Mouse (Mus musculus): ENCODE results near the gene H2-Oa. TPM values are rescaled to one million over a fixed set of nuclear protein-coding genes. Genes with fewer than 3 reads are reported as not detected.

H2-Oa gene
- polyA plus RNA-seq, 1 experiment from 2014 or later = 0.26 TPM

- ATAC-seq (ENCODE audit: low FRiP score) = no peak
- Histone ChIP-seq H3K4me1 (replicated peaks; ENCODE audit: control insufficient read depth, insufficient read depth, low read length) (peaks cover 7% of the 10 kb centered on the region), H3K27me3 (ENCODE audit: control insufficient read depth, insufficient read depth, low read length) (no peaks in the 10 kb centered on the region), H3K4me3 (ENCODE audit: low read depth, low read length) (peak overlapping the region; percentile 100), H3K9me3 (ENCODE audit: control insufficient read depth, low read length) (no peaks in the 10 kb centered on the region), H3K4me2 (replicated peaks; ENCODE audit: low read depth, low read length) (peak overlapping the region; percentile 95), H3K9ac (ENCODE audit: low read depth, low read length) (peak overlapping the region; percentile 96), H3K36me3 (ENCODE audit: control insufficient read depth, insufficient read depth, low read length) (peaks cover 26% of the 10 kb centered on the region), H3K27ac (ENCODE audit: low read depth, low read length) (peak overlapping the region; percentile 87)
- DNase-seq (ENCODE audit: low spot score) = peak; percentile 72
- WGBS = 2% methylated on average over 65 of the region's 67 CpGs
These were observed 26.2 kb downstream of the H2-Oa start for GRCm38 (mm10) chr17:34118113-34118872.

GRCm38 (mm10) chr17:34118873-34119248 is 26.7 kb downstream of the H2-Oa start:
- DNase-seq (ENCODE audit: low spot score) (no peak), ATAC-seq (ENCODE audit: low FRiP score) (no peak)
- peak overlapping the region; percentile 100 for H3K4me3 ChIP-seq (ENCODE audit: low read depth, low read length)
- WGBS = under 1% methylated on average over 29 of the region's 38 CpGs
- H3K9ac ChIP-seq (ENCODE audit: low read depth, low read length) = peak overlapping the region; percentile 96
- H3K27ac ChIP-seq (ENCODE audit: low read depth, low read length) = peak overlapping the region; percentile 87
- H3K27me3 ChIP-seq (ENCODE audit: control insufficient read depth, insufficient read depth, low read length) = no peaks in the 10 kb centered on the region
- peak overlapping the region; percentile 95 for H3K4me2 ChIP-seq (replicated peaks; ENCODE audit: low read depth, low read length)
- H3K9me3 ChIP-seq (ENCODE audit: control insufficient read depth, low read length) = no peaks in the 10 kb centered on the region
- peaks cover 10% of the 10 kb centered on the region for H3K4me1 ChIP-seq (replicated peaks; ENCODE audit: control insufficient read depth, insufficient read depth, low read length)
- H3K36me3 ChIP-seq (ENCODE audit: control insufficient read depth, insufficient read depth, low read length) = peaks cover 22% of the 10 kb centered on the region

DNA sequence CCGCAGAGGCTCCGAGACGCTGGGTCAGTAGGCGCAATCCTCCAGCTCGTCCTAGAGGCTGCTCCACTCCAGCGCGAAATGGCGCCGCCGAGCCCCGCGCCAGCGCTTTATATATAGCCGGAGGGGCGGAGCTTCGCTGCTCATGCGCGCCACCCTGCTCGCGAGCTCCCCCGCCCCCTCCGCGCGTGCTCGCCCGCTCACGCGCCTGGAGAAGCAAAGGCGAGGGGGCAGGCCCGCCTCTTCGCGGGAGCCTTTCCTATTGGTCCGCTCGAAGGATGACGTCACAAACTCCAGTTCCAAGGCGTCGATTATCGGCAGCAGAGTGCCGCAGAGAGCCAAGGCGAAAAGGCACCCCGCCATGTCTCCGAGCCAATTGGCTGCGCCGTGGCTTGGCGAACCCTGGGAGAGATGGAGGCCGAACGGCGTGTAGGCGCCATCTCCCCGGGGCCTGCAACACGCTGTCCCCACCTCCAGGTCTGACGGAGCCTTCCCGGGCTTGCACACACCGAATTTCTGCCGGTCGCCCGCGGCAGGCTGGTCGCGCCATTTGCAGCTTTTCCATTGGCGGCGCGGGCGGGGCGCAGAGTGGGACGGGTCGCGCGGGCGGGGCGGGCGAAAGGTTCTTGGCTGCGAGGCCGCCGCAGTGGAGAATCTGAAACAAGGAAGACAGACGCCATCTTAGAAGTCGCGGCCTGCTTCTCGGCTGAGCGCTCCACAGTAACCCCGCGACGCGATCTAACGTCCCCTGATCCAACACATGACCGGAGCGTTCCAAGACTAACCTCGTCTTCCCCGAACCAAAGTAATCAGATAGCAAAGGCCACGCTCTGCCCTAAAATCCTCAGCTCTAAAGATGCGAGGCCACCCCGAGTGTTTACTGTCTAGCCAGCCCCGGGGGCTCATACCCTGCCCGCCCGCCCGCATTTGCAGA is 27.4 kb downstream of the H2-Oa start, which contains the start of gene H2-DMa:
Gene H2-DMa, plus strand, starts transcription at position 293 of the 931 bp plus-strand sequence.
- H3K4me1 ChIP-seq (replicated peaks; ENCODE audit: control insufficient read depth, insufficient read depth, low read length) = peaks cover 10% of the 10 kb centered on the region
- H3K9me3 ChIP-seq (ENCODE audit: control insufficient read depth, low read length) = no peaks in the 10 kb centered on the region
- H3K4me2 ChIP-seq (replicated peaks; ENCODE audit: low read depth, low read length) = peak within 1 kb of the TSS; percentile 95
- peak; percentile 99 for DNase-seq (ENCODE audit: low spot score)
- no peaks in the 10 kb centered on the region for H3K27me3 ChIP-seq (ENCODE audit: control insufficient read depth, insufficient read depth, low read length)
- ATAC-seq (ENCODE audit: low FRiP score) = peak; percentile 68
- peak within 1 kb of the TSS; percentile 97 for H3K9ac ChIP-seq (ENCODE audit: low read depth, low read length)
- under 1% methylated on average over 96 of the region's 96 CpGs for WGBS
- H3K27ac ChIP-seq (ENCODE audit: low read depth, low read length) = peak within 1 kb of the TSS; percentile 100
- H3K36me3 ChIP-seq (ENCODE audit: control insufficient read depth, insufficient read depth, low read length) = peaks cover 17% of the 10 kb centered on the region
- peak within 1 kb of the TSS; percentile 100 for H3K4me3 ChIP-seq (ENCODE audit: low read depth, low read length)

DNA sequence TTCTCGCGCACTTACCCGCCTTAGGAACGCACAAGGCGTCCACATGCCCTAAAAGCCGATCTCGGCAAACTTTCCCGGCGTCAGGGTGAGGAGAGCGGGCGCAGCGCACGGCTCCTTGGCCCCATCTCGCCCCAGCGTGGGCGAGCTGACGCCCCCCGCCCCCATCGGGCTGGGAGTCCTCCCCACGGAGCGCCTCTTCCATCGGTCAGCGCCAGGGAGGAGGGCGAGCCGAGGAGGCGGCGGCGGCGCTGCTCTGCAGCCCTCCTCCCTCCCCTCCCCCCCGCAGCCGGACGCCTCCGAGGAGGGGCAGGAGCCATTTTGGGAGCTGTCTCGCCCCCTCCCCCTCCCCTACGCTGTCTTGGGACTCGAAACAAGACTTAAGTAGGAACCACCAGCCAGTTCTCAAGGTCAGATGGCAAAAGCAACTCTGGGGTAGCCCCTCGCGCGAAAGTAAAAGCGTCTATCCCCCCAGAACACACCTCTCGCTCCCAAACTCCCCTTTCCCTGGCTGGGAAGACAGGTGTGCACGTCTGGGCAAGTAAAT is 28.1 kb downstream of the H2-Oa start:
- H3K9me3 ChIP-seq (ENCODE audit: control insufficient read depth, low read length) = no peaks in the 10 kb centered on the region
- DNase-seq (ENCODE audit: low spot score) = peak; percentile 91
- peak overlapping the region; percentile 100 for H3K27ac ChIP-seq (ENCODE audit: low read depth, low read length)
- H3K4me2 ChIP-seq (replicated peaks; ENCODE audit: low read depth, low read length) = peak overlapping the region; percentile 95
- peaks cover 10% of the 10 kb centered on the region for H3K4me1 ChIP-seq (replicated peaks; ENCODE audit: control insufficient read depth, insufficient read depth, low read length)
- H3K4me3 ChIP-seq (ENCODE audit: low read depth, low read length) = peak overlapping the region; percentile 100
- H3K36me3 ChIP-seq (ENCODE audit: control insufficient read depth, insufficient read depth, low read length) = peaks cover 12% of the 10 kb centered on the region
- H3K9ac ChIP-seq (ENCODE audit: low read depth, low read length) = peak overlapping the region; percentile 97
- H3K27me3 ChIP-seq (ENCODE audit: control insufficient read depth, insufficient read depth, low read length) = no peaks in the 10 kb centered on the region
- 0% methylated on average over 38 of the region's 42 CpGs for WGBS
- peak; percentile 13; the same call in 1 of the 2 replicates for ATAC-seq (ENCODE audit: low FRiP score)

- peak overlapping the region; percentile 100 for H3K27ac ChIP-seq (ENCODE audit: low read depth, low read length)
- under 1% methylated on average over 31 of the region's 31 CpGs for WGBS
These were observed 28.7 kb downstream of the H2-Oa start for GRCm38 (mm10) chr17:34120814-34121171.

GRCm38 (mm10) chr17:34121172-34121878 is 29.2 kb downstream of the H2-Oa start:
- Histone ChIP-seq H3K4me3 (ENCODE audit: low read depth, low read length) (peak overlapping the region; percentile 100), H3K9me3 (ENCODE audit: control insufficient read depth, low read length) (no peaks in the 10 kb centered on the region), H3K4me2 (replicated peaks; ENCODE audit: low read depth, low read length) (peak overlapping the region; percentile 95), H3K27ac (ENCODE audit: low read depth, low read length) (peak overlapping the region; percentile 100), H3K9ac (ENCODE audit: low read depth, low read length) (peak overlapping the region; percentile 97), H3K27me3 (ENCODE audit: control insufficient read depth, insufficient read depth, low read length) (no peaks in the 10 kb centered on the region), H3K4me1 (replicated peaks; ENCODE audit: control insufficient read depth, insufficient read depth, low read length) (peaks cover 10% of the 10 kb centered on the region), H3K36me3 (ENCODE audit: control insufficient read depth, insufficient read depth, low read length) (0 out of 2 replicates have a peak, but pooled peaks cover 6% of the 10 kb centered on the region)
- peak; percentile 37 for ATAC-seq (ENCODE audit: low FRiP score)
- DNase-seq (ENCODE audit: low spot score) = peak; percentile 85
- WGBS = 0% methylated on average over 27 of the region's 35 CpGs

More at GRCm38 (mm10) chr17:34120814-34121171, 28.7 kb downstream of the H2-Oa start:
- peak overlapping the region; percentile 95 for H3K4me2 ChIP-seq (replicated peaks; ENCODE audit: low read depth, low read length)
- peak overlapping the region; percentile 100 for H3K4me3 ChIP-seq (ENCODE audit: low read depth, low read length)
- DNase-seq (ENCODE audit: low spot score) (no peak), ATAC-seq (ENCODE audit: low FRiP score) (peak; percentile 12)
- H3K27me3 ChIP-seq (ENCODE audit: control insufficient read depth, insufficient read depth, low read length) = no peaks in the 10 kb centered on the region
- H3K4me1 ChIP-seq (replicated peaks; ENCODE audit: control insufficient read depth, insufficient read depth, low read length) = peaks cover 10% of the 10 kb centered on the region
- 0 out of 2 replicates have a peak, but pooled peaks cover 7% of the 10 kb centered on the region for H3K36me3 ChIP-seq (ENCODE audit: control insufficient read depth, insufficient read depth, low read length)
- H3K9ac ChIP-seq (ENCODE audit: low read depth, low read length) = peak overlapping the region; percentile 97
- H3K9me3 ChIP-seq (ENCODE audit: control insufficient read depth, low read length) = no peaks in the 10 kb centered on the region

GRCm38 (mm10) chr17:34121879-34122187 is 29.7 kb downstream of the H2-Oa start:
- Histone ChIP-seq H3K36me3 (ENCODE audit: control insufficient read depth, insufficient read depth, low read length) (0 out of 2 replicates have a peak, but pooled peaks cover 6% of the 10 kb centered on the region), H3K9me3 (ENCODE audit: control insufficient read depth, low read length) (no peaks in the 10 kb centered on the region), H3K9ac (ENCODE audit: low read depth, low read length) (peak overlapping the region; percentile 97), H3K27me3 (ENCODE audit: control insufficient read depth, insufficient read depth, low read length) (no peaks in the 10 kb centered on the region), H3K4me1 (replicated peaks; ENCODE audit: control insufficient read depth, insufficient read depth, low read length) (peaks cover 6% of the 10 kb centered on the region), H3K4me2 (replicated peaks; ENCODE audit: low read depth, low read length) (peak overlapping the region; percentile 95), H3K27ac (ENCODE audit: low read depth, low read length) (peak overlapping the region; percentile 100), H3K4me3 (ENCODE audit: low read depth, low read length) (peak overlapping the region; percentile 100)
- DNase-seq (ENCODE audit: low spot score) (peak; percentile 80), ATAC-seq (ENCODE audit: low FRiP score) (peak; percentile 18; the same call in 1 of the 2 replicates)
- WGBS = 2% methylated on average over 8 of the region's 10 CpGs
